Mouse (Mus musculus) small intestine, adult 2 months (tissue): ENCODE measurements at regions not wholly inside any gene's neighbourhood (a gene's known extent, or its start where the extent isn't known, plus 50 kb on each side); places are given as distances from the start of the nearest gene placed in this dataset.

Experiments
- CTCF ChIP-seq: fragments of 200-500 bp; IDR thresholded peaks from 2 replicates; pipeline ENCODE4 v1.5.1; 2012; ENCODE audit warnings: low read depth, mild to moderate bottlenecking, control low read depth, inconsistent platforms, low read length, moderate library complexity, mixed read lengths; ENCODE audit not compliant: insufficient replicate concordance, insufficient read length; ENCODE audit errors: extremely low read depth
- POLR2A ChIP-seq: fragments of 200-500 bp; IDR thresholded peaks from 2 replicates; pipeline ENCODE4 v1.6.1; 2012; ENCODE audit warnings: low read depth, mild to moderate bottlenecking, control low read depth, inconsistent platforms, low read length, moderate library complexity

DNA sequence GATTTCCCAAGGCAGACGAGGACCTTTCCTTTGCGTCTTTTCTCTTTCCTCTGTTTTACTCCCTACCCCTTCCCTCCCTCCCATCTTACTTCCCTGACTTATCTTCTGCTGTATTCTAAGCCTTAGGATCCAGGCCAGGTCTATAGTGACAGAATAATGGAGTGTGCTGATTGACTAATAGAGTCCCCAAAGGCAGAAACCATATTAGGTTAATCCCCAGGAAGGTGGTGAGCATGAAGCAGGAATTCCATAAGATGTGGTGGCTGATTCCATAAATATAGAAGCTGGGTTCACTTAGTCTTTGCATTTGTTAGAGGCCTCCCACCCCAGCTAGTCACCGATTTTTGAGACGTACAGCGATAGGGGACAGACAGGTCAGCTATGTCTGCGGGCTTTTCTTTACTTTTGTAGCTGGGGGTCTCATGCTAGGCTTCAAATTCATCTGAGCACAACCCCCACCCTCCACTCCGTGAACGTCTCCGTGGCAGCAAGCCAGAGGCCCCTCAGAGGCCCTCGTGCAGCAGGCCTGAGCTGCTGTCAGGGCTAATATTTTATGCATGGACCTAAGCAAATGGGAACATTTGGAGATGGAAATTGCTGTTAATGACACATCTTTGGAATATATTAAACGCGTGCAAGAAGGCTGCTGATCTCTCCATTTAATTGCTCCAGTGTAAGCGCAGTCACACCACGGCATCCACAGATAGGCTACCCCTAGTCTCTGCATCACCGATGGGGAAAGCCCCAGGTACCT is 145.8 kb upstream of the Rtl1 start:
- TF ChIP-seq POLR2A, result no peak
- no peak for TF ChIP-seq CTCF
